Mouse (Mus musculus): ENCODE measurements around the gene Ppp4r4.

DNA sequence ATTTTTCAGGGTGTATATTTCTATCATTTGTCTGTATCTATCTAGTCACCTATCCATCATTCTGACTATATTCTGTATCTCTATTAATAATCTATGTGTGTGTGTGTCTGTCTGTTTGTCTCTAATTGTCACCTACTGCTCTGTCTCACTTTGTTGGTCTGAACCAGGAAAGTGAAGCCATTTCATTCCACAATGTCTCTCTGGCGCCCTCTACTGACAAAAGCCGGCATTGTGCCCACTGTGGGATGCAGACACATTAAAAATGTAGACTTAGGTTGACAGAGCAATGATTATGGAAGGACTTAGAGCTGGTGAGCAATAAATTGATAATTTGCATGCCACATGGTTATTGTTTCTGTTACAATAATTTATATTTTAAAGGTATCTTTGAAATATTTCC lies 111.3 kb downstream of the Ppp4r4 start:
- TF ChIP-seq CTCF (IDR thresholded peaks at IDR 0.05; ENCODE audit: low read depth, low read length) (peak; percentile 66), TAL1 (conservative IDR thresholded peaks at IDR 0.05; ENCODE audit: low read depth, low read length) (no peak), POLR2AphosphoS5 (IDR thresholded peaks at IDR 0.05; ENCODE audit: insufficient replicate concordance, low read depth, low read length) (no peak), GATA1 (IDR thresholded peaks at IDR 0.05; ENCODE audit: borderline replicate concordance, low read length) (no peak)
